Mouse (Mus musculus) C2C12 (cell line): ENCODE measurements around the gene Nrxn1.

Experiments
- CEBPB ChIP-seq: IDR thresholded peaks from one replicate; pipeline ENCODE4 v1.6.1; 2011; ENCODE audit warnings: low read depth, mild to moderate bottlenecking, control low read depth, moderate library complexity
- CTCF ChIP-seq: IDR thresholded peaks from one replicate; pipeline ENCODE4 v1.5.1; 2011; ENCODE audit not compliant: control insufficient read depth, insufficient read depth, insufficient read length
- FOSL1 ChIP-seq: IDR thresholded peaks from one replicate; pipeline ENCODE4 v1.8.0; 2011; ENCODE audit warnings: mild to moderate bottlenecking, low read length; ENCODE audit not compliant: poor library complexity, insufficient read depth, severe bottlenecking
- MAX ChIP-seq: IDR thresholded peaks from one replicate; pipeline ENCODE4 v1.6.1; 2011; ENCODE audit warnings: mild to moderate bottlenecking, control low read depth
- MYOD1 ChIP-seq: IDR thresholded peaks from one replicate; pipeline ENCODE4 v1.6.1; 2011; ENCODE audit warnings: low read depth; ENCODE audit not compliant: control insufficient read depth, insufficient read length
- MYOG ChIP-seq: IDR thresholded peaks from one replicate; pipeline ENCODE4 v1.6.1; 2011; ENCODE audit not compliant: control insufficient read depth, insufficient read length; ENCODE audit errors: extremely low read depth
- USF1 ChIP-seq: IDR thresholded peaks from one replicate; pipeline ENCODE4 v1.6.1; 2011; ENCODE audit warnings: low read depth, mild to moderate bottlenecking, control low read depth, moderate library complexity

DNA sequence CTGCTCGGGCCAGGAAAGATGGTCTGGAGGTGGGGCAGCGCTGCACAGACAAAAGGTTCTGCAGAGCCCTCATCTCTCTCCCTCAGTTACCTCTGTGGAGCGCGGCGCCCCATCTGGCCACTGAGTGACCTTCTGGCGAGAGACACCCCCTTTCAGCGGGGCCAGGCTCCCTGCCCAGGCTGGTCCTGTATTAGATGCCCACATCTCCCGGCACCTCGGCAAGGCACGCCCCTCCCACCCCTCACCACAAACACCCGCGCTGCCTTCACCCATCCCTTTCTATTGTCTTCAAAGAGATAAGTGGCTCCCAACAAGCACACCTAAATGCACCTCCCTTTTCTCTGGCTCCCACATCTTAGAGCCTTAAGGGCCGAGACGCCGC is 638.5 kb downstream of the Nrxn1 start:
- TF ChIP-seq CTCF = no peak
- TF ChIP-seq MAX = no peak
- no peak for TF ChIP-seq CEBPB
- no peak for TF ChIP-seq USF1
- no peak for TF ChIP-seq MYOG
- TF ChIP-seq MYOD1 = no peak
- TF ChIP-seq FOSL1 = no peak
